Comparison of ENCODE assay signal across 20 mouse cellular contexts in the genomic region with DNA sequence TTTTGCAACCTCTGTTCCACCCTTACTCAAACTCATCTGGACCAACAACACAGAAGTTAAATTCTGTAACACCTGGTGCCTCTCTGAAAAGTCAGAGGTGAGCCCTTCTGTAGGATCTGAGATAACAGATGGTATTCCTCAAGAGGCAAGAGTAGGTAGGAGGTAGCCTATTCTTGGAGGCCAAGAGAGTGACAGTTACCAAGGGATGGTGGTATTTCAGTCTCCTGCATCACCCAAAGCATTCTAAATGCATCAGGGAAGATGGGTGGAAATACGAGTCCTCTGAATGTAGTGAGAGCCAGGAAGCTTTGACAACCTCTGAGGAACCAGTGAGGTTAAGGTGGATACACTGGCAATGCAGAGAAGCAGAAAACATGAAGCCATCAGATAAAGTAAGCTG.
"Had no signal": no experiment of that assay in that cellular context is flagged by ENCODE, and none has a peak within 500 bp of the region (broad histone marks: within the 10 kb centered on the region; RNA-seq: fewer than 3 reads in every experiment).

No protein-coding gene starts in this region.

- H3K9ac ChIP-seq: liver, embryonic 13.5 days; liver, embryonic 15.5 days; liver, postnatal 0 days; lung, embryonic 15.5 days; midbrain, embryonic 12.5 days; neural tube, embryonic 13.5 days; neural tube, embryonic 15.5 days had no signal

- DNase-seq: liver, embryonic 13.5 days; liver, postnatal 0 days; lung, adult 2 months; lung, postnatal 4 days; midbrain, embryonic 14.5 days; retina, postnatal 1 day; right cerebral cortex, postnatal 14 days; spleen, adult 18-20 months; thymus, adult 2 months; thymus, postnatal 25 days; thymus, postnatal 4 days had no signal

- H3K9me3 ChIP-seq: liver, embryonic 13.5 days; liver, embryonic 15.5 days; lung, embryonic 15.5 days; midbrain, embryonic 10.5 days; midbrain, embryonic 12.5 days; neural tube, embryonic 13.5 days; neural tube, embryonic 15.5 days had no signal

- H3K4me2 ChIP-seq: liver, embryonic 13.5 days; liver, embryonic 15.5 days; lung, embryonic 15.5 days; midbrain, embryonic 12.5 days; neural tube, embryonic 13.5 days; neural tube, embryonic 15.5 days had no signal

- H3K4me1 ChIP-seq: liver, embryonic 13.5 days; liver, embryonic 15.5 days; midbrain, embryonic 12.5 days; neural tube, embryonic 13.5 days; neural tube, embryonic 15.5 days had no signal

- ATAC-seq: liver, postnatal 0 days; lung, postnatal 0 days; midbrain, embryonic 16.5 days had no signal

- H3K4me3 ChIP-seq: liver, embryonic 13.5 days; liver, embryonic 15.5 days; lung, embryonic 15.5 days; midbrain, embryonic 10.5 days; midbrain, embryonic 12.5 days; myocyte; neural tube, embryonic 13.5 days; neural tube, embryonic 15.5 days had no signal

- H3K27ac ChIP-seq: liver, embryonic 13.5 days; liver, embryonic 15.5 days; lung, embryonic 15.5 days; midbrain, embryonic 10.5 days; midbrain, embryonic 12.5 days; neural tube, embryonic 13.5 days; neural tube, embryonic 15.5 days had no signal

- H3K27me3 ChIP-seq: liver, embryonic 13.5 days; liver, embryonic 15.5 days; lung, embryonic 15.5 days had no signal

- H3K36me3 ChIP-seq: liver, embryonic 13.5 days; liver, embryonic 15.5 days; lung, embryonic 15.5 days; midbrain, embryonic 10.5 days; midbrain, embryonic 12.5 days; neural tube, embryonic 13.5 days; neural tube, embryonic 15.5 days had no signal
